Mouse (Mus musculus): ENCODE measurements around the gene Cabp2. TPM values are rescaled to one million over a fixed set of nuclear protein-coding genes. Genes with fewer than 3 reads are reported as not detected.
"Not testable (repeated sequence)": the region's sequence is repeated elsewhere in the genome, so short reads cannot be mapped to it uniquely, and the experiment has no call there.

Gene Cabp2
- polyA plus RNA-seq, 1 experiment from 2014 or later, result not detected

DNA sequence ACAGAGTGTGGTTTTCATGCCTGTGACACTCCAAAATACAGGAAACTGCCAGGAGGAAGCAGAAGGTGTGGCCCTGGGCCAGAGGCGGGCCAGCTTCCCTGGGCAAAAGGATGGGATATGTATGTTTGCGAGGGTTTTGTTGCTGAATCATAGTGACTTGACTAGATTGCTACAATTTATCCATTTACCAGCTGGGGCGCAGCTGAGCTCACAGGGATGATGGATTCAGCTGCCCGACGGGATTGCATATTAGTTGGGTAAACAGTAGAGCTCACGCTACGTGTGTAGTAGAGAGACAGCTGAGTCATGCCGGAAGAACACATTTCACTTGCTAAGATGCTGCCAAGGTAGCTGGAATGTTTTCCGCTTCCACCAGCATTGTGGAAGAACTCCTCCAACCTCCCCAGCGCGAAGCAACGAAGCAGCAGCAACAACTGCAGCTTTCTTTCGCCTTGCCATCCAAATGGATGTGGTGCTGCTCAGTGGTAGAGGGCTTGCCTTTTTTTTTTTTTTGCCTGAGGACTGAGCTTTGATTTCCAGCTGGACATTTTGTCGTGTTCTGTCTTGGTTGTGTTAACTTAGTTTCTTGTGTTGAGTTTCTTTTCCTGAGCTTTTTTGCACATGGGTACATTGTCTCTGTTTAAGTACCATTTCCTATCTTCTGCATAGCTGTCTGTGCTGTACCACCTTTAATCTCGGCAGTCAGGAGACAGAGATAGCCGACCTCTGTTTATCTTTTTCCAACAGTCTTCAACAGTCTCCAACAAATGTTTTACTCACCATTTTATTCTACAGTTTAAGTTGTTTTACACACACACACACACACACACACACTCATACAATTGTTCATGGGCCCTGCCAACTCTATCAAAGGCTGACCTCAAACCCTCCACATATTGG is 35.2 kb upstream of the Cabp2 start, which contains the start of gene Gstp2:
Gene Gstp2, minus strand, starts transcription at position 58 of the 900 bp plus-strand sequence.
- H3K9ac ChIP-seq, result no peak within 1 kb of the TSS
- no peak within 1 kb of the TSS for H3K4me3 ChIP-seq
- no peaks in the 10 kb centered on the region for H3K27me3 ChIP-seq (replicated peaks)
- H3K27ac ChIP-seq (ENCODE audit: poor library complexity, severe bottlenecking), result no peak within 1 kb of the TSS; the same call in 1 of the 2 replicates
- H3K4me2 ChIP-seq, result peak within 1 kb of the TSS; percentile 48
- 0 out of 2 replicates have a peak, but pooled peaks cover 11% of the 10 kb centered on the region for H3K4me1 ChIP-seq (replicated peaks)
- 45% methylated on average over 16 of the region's 16 CpGs for WGBS
- peak; percentile 81 for ATAC-seq (ENCODE audit: insufficient number of reproducible peaks, low FRiP score)
- no peaks in the 10 kb centered on the region for H3K9me3 ChIP-seq (replicated peaks)
- H3K36me3 ChIP-seq, result no peaks in the 10 kb centered on the region

DNA sequence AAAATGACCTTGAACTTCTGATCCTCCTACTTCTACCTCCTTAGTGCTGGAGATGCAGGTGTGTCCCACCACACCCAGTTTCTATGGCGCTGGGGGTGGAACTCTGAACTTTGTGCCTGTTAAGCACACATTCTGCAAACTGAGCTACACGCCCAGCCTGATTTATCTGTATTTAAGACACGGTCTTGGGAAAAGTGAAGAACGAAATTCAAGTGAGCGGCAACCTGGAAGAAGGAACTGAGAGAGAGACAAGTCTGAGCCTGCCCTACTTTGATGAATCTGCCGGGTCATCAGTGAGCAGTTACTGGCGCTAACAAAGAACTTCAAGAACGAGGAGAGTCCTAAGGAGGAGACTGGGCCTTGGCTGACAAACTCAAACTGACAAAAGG is 34.5 kb upstream of the Cabp2 start:
- Histone ChIP-seq H3K4me2 (no peak overlapping the region), H3K4me3 (no peak overlapping the region), H3K9me3 (replicated peaks) (no peaks in the 10 kb centered on the region), H3K27me3 (replicated peaks) (no peaks in the 10 kb centered on the region), H3K4me1 (replicated peaks) (0 out of 2 replicates have a peak, but pooled peaks cover 11% of the 10 kb centered on the region), H3K27ac (ENCODE audit: poor library complexity, severe bottlenecking) (no peak overlapping the region), H3K9ac (no peak overlapping the region), H3K36me3 (no peaks in the 10 kb centered on the region)
- ATAC-seq (ENCODE audit: insufficient number of reproducible peaks, low FRiP score), result no peak
- WGBS, result 80% methylated on average over 8 of the region's 8 CpGs

DNA sequence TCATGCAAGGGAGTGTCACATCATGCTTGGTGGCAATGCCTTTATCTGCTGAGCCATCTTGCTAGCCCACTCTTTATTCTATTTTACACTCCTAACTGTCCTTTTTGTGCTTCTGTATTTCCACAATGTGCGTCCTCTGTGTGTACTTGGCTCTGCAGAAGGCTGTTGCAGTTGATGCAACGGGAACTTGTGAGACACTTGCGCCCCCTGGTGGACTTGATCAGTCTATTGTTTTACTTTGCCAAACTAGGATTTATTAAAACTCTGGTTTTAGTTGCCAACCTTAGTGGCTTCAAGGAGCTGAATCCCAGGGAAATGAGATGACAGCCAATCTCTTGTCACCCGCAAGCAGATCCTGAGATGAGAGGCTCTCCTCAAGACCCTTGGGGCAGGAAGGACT is 33.5 kb upstream of the Cabp2 start:
- Histone ChIP-seq H3K27ac (ENCODE audit: poor library complexity, severe bottlenecking) (no peak overlapping the region), H3K27me3 (replicated peaks) (no peaks in the 10 kb centered on the region), H3K36me3 (no peaks in the 10 kb centered on the region), H3K4me2 (no peak overlapping the region), H3K9ac (no peak overlapping the region), H3K4me1 (replicated peaks) (0 out of 2 replicates have a peak, but pooled peaks cover 11% of the 10 kb centered on the region), H3K9me3 (replicated peaks) (no peaks in the 10 kb centered on the region), H3K4me3 (no peak overlapping the region)
- 23% methylated on average over 4 of the region's 4 CpGs for WGBS
- ATAC-seq (ENCODE audit: insufficient number of reproducible peaks, low FRiP score), result no peak

DNA sequence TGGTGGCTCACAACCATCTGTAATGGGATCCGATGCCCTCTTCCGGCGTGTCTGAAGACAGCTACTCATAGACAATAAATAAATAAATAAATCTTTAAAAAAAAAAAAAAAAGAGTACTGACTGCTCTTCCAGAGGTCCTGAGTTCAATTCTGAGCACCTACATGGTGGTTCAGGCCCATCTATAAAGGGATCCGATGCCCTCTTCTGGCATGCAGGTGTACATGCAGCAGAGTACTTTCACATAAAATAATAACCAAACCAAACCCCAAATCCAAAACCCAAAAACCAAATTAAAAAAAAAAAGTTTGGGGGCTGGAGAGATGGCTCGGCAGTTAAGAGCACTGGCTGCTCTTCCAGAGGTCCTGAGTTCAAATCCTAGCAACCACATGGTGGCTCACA is 32.3 kb upstream of the Cabp2 start:
- not testable (repeated sequence) for H3K27ac ChIP-seq (ENCODE audit: poor library complexity, severe bottlenecking); H3K4me2 ChIP-seq; H3K36me3 ChIP-seq; H3K9me3 ChIP-seq (replicated peaks); ATAC-seq (ENCODE audit: insufficient number of reproducible peaks, low FRiP score); H3K27me3 ChIP-seq (replicated peaks); H3K9ac ChIP-seq; H3K4me3 ChIP-seq
- 0 out of 2 replicates have a peak, but pooled peaks cover 11% of the 10 kb centered on the region for H3K4me1 ChIP-seq (replicated peaks)
- 69% methylated on average over 5 of the region's 5 CpGs for WGBS

DNA sequence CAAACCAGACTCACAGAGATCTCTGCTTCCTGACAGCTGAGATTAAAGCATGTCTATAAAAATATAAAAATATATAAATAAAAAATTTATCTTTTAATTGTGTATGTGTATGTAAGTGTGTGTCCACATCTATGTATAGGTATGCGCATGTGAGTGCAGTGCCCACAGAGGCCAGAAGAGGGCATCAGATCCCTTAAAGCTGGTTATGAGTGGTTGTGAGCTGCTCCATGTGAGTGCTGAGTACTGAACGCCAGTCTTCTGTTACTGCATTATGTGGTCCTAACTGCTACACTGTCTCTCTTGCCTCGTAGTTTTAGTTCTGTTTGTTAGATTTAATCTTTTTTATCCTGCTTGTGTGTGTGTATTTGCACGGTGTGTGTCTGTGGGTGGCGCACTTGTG is 30.4 kb upstream of the Cabp2 start:
- no peak for ATAC-seq (ENCODE audit: insufficient number of reproducible peaks, low FRiP score)
- H3K36me3 ChIP-seq, result no peaks in the 10 kb centered on the region
- 89% methylated on average over 5 of the region's 5 CpGs for WGBS
- H3K27ac ChIP-seq (ENCODE audit: poor library complexity, severe bottlenecking), result no peak overlapping the region
- no peaks in the 10 kb centered on the region for H3K27me3 ChIP-seq (replicated peaks)
- H3K4me3 ChIP-seq, result no peak overlapping the region
- H3K4me2 ChIP-seq, result no peak overlapping the region
- H3K9ac ChIP-seq, result no peak overlapping the region
- H3K4me1 ChIP-seq (replicated peaks), result 0 out of 2 replicates have a peak, but pooled peaks cover 7% of the 10 kb centered on the region
- no peaks in the 10 kb centered on the region for H3K9me3 ChIP-seq (replicated peaks)

DNA sequence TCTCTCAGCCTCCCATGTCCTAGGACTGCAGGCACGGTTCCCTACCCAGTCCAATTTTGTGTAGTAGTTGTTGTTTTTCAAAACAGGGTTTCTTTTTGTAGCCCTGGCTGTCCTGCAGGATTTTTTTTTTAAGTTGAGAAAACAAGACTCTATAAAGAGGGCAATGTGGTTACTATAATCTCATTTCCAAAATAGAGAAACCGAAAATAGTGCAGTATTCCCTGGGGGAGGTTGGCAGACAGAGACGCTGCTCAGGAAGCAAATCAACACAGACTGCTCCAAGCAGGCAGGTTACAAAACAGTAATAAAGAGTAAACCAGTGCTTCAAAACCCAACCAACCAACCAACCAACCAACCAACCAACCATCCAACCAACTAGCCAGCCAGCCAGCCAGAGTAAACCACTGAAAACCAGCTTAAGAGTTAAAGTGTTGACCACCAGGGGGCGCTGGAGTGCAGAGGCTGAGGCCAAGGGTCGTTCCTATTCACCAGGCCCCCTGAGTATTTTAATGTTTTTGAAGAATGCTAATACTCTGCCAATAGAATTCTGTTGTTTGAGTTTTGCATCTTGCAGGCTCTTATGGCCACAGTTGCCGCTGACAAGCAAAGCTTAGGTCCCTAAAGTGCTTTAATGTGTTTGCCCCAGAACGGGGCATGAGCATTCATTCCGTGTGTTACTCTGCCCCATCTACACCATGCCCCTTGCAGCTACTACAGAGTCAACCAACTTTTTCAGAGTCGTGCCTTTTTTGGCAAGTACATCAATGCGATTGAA is 29.4 kb upstream of the Cabp2 start:
- peaks cover 9% of the 10 kb centered on the region for H3K4me1 ChIP-seq (replicated peaks)
- H3K27me3 ChIP-seq (replicated peaks), result no peaks in the 10 kb centered on the region
- ATAC-seq (ENCODE audit: insufficient number of reproducible peaks, low FRiP score), result no peak
- no peak overlapping the region for H3K27ac ChIP-seq (ENCODE audit: poor library complexity, severe bottlenecking)
- WGBS, result 49% methylated on average over 10 of the region's 10 CpGs
- H3K4me2 ChIP-seq, result no peak overlapping the region
- no peak overlapping the region for H3K9ac ChIP-seq
- no peaks in the 10 kb centered on the region for H3K36me3 ChIP-seq
- H3K4me3 ChIP-seq, result no peak overlapping the region
- no peaks in the 10 kb centered on the region for H3K9me3 ChIP-seq (replicated peaks)

DNA sequence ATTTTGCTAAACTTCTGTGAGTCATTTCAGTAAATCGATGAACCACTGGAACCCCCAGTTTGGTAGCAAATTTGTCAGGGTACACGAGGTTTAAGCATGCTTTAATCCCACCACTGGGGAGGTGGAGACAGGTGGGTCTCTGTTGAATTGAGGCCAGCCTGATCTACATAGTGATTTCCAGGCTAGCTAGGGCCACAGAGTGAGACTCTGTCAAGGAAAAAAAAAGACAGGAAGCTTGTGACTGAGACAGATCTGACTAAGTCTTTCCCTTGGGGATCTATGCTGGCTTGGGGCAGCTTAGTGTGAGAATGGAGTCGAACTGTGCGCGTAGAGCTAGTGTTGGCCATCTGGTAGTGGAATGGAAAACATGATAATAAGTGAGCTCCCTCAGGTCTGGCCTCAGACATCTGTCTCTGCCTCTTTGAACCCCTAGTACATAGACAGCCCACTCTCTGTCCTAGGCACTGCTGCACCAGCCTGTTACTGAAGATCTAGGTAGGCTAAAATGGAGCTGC is 28.8 kb upstream of the Cabp2 start:
- WGBS, result 64% methylated on average over 5 of the region's 5 CpGs

DNA sequence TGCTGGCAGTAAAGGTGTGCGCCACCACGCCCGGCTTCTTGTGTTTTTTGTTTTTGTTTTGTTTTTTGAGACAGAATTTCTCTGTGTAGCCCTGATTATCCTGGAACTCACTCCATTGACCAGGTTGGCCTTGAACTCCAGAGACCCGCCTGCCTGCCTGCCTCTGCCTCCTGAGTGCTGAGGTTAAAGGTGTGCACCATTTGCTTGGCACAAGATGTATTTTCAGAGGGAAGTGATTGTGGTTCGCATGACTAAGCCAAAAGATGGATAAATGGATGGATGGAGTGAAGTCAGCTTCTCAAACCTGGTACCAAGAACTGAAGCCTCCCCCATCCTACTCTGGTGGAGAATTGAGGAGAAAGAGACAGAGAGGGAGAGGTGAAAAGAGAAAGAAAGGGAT is 26.8 kb upstream of the Cabp2 start:
- ATAC-seq (ENCODE audit: insufficient number of reproducible peaks, low FRiP score), result no peak
- no peak overlapping the region for H3K27ac ChIP-seq (ENCODE audit: poor library complexity, severe bottlenecking)
- no peak overlapping the region for H3K4me3 ChIP-seq
- no peaks in the 10 kb centered on the region for H3K36me3 ChIP-seq
- no peak overlapping the region for H3K9ac ChIP-seq
- 85% methylated on average over 5 of the region's 5 CpGs for WGBS
- no peak overlapping the region for H3K4me2 ChIP-seq
- no peaks in the 10 kb centered on the region for H3K27me3 ChIP-seq (replicated peaks)
- no peaks in the 10 kb centered on the region for H3K9me3 ChIP-seq (replicated peaks)
- peaks cover 15% of the 10 kb centered on the region for H3K4me1 ChIP-seq (replicated peaks)

More for the DNA sequence above, 28.8 kb upstream of the Cabp2 start:
- H3K36me3 ChIP-seq, result no peaks in the 10 kb centered on the region
- H3K4me1 ChIP-seq (replicated peaks), result peaks cover 10% of the 10 kb centered on the region
- H3K4me2 ChIP-seq, result no peak overlapping the region
- no peaks in the 10 kb centered on the region for H3K27me3 ChIP-seq (replicated peaks)
- no peak overlapping the region for H3K4me3 ChIP-seq
- no peak for ATAC-seq (ENCODE audit: insufficient number of reproducible peaks, low FRiP score)
- H3K9me3 ChIP-seq (replicated peaks), result no peaks in the 10 kb centered on the region
- no peak overlapping the region for H3K9ac ChIP-seq
- H3K27ac ChIP-seq (ENCODE audit: poor library complexity, severe bottlenecking), result no peak overlapping the region

DNA sequence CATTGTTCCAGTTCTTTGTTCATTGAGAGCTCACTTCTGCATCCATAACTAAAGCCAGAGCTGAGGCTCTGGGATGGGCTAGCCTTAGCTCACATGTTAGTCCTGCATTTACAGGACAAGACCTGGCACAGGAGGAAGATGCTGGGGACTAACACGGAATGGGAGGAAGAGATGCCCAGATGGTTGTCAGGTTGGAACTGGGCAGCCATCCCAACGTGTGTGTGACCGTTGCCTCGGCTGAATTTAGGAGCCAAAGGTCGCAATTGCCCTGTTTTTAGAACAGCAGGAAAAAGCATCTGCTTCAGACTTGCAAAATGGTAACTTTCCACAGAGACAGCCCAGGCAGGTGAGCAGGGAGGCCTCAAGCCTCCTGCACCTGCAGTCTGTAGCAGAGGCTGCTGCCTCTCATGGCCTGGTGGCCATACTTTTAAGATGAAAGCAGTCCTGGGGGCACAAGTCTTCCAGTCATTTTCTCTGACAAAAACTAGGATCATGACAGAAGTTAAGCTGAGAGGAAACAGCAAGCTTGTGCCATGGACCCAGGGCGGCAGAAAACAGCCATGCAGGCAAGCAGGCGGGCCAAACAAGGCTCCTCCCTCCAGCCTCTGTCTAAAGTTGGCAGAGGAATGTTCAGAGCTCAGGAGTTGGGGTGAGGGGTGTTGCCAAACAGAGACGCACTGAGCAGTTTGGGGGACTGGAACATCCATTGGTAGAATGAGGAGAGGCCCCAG is 26.0 kb upstream of the Cabp2 start:
- no peak overlapping the region for H3K4me2 ChIP-seq
- no peak overlapping the region for H3K27ac ChIP-seq (ENCODE audit: poor library complexity, severe bottlenecking)
- 60% methylated on average over 8 of the region's 8 CpGs for WGBS
- ATAC-seq (ENCODE audit: insufficient number of reproducible peaks, low FRiP score), result no peak
- H3K9ac ChIP-seq, result no peak overlapping the region
- no peaks in the 10 kb centered on the region for H3K27me3 ChIP-seq (replicated peaks)
- no peaks in the 10 kb centered on the region for H3K9me3 ChIP-seq (replicated peaks)
- H3K36me3 ChIP-seq, result no peaks in the 10 kb centered on the region
- no peak overlapping the region for H3K4me3 ChIP-seq
- peaks cover 15% of the 10 kb centered on the region for H3K4me1 ChIP-seq (replicated peaks)

DNA sequence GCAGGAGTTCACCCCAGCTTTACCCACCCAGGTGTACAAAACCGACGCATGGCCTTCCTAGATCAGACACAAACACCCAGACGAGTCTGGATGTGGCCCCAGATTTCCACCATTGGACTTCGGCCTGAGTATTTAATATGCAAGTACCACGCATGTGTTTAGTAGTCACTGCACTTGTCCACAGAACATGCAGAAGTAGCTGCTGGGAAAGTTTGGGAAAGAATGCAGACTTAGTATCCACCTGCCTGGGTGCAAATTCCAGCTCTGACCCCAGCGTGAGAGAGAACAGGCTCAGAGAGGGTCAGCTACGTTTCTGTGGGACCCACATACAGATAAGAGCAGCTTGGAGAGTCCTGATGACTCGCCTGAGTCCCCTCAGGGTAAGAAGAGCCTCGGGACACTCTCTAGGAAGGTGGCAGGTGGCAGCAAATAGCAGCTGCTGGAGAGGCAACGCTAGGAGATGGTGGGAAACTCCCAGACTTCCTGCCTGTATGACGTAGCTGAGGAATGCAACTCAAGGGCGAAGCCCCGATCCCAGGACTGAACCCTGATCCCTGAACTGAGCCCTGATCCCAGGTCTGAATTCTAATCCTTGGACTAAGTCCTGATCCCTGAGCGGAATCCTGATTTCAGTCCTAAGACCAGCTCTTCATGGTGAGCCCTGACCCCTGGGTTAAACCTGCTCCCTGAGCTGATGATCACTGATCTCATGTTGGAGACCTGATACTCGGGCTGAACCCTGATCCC is 25.3 kb upstream of the Cabp2 start:
- no peak for ATAC-seq (ENCODE audit: insufficient number of reproducible peaks, low FRiP score)
- H3K9ac ChIP-seq, result no peak overlapping the region
- H3K27ac ChIP-seq (ENCODE audit: poor library complexity, severe bottlenecking), result no peak overlapping the region

More for the DNA sequence above, 25.3 kb upstream of the Cabp2 start:
- Histone ChIP-seq H3K36me3 (no peaks in the 10 kb centered on the region), H3K4me2 (no peak overlapping the region), H3K4me3 (no peak overlapping the region), H3K4me1 (replicated peaks) (peaks cover 15% of the 10 kb centered on the region), H3K9me3 (replicated peaks) (no peaks in the 10 kb centered on the region), H3K27me3 (replicated peaks) (no peaks in the 10 kb centered on the region)
- 45% methylated on average over 15 of the region's 15 CpGs for whole genome bisulfite sequencing
